Mouse (Mus musculus): Measurements from ENCODE around the gene Nme3. TPM values are rescaled to one million over a fixed set of nuclear protein-coding genes. Genes with fewer than 3 reads are reported as not detected.

The Nme3 gene
- polyA plus RNA-seq, 1 experiment from 2014 or later: 77.1 TPM

- H3K9me3 ChIP-seq (ENCODE audit: low read depth, low read length): no peaks in the 10 kb centered on the region
- H3K4me2 ChIP-seq: peak overlapping the region; percentile 67
- ATAC-seq (ENCODE audit: insufficient read depth): no peak
- 74% methylated on average over 10 of the region's 10 CpGs for WGBS
- H3K36me3 ChIP-seq (ENCODE audit: insufficient read depth): 0 out of 2 replicates have a peak, but pooled peaks cover 2% of the 10 kb centered on the region
- 0 out of 2 replicates have a peak, but pooled peaks cover 6% of the 10 kb centered on the region for H3K27me3 ChIP-seq (ENCODE audit: insufficient read depth, low read length)
- no peak for DNase-seq
- H3K4me3 ChIP-seq (ENCODE audit: low read depth, low read length): peak overlapping the region; percentile 60
- no peak for TF ChIP-seq CTCF (IDR thresholded peaks at IDR 0.05; ENCODE audit: low read depth)
- H3K4me1 ChIP-seq (ENCODE audit: insufficient read depth): 0 out of 2 replicates have a peak, but pooled peaks cover 7% of the 10 kb centered on the region
- no peak overlapping the region for H3K27ac ChIP-seq (ENCODE audit: low read depth)
- H3K9ac ChIP-seq: no peak overlapping the region
Measured at GRCm38 (mm10) chr17:24851381-24852125, 44.7 kb upstream of the Nme3 start.

DNA sequence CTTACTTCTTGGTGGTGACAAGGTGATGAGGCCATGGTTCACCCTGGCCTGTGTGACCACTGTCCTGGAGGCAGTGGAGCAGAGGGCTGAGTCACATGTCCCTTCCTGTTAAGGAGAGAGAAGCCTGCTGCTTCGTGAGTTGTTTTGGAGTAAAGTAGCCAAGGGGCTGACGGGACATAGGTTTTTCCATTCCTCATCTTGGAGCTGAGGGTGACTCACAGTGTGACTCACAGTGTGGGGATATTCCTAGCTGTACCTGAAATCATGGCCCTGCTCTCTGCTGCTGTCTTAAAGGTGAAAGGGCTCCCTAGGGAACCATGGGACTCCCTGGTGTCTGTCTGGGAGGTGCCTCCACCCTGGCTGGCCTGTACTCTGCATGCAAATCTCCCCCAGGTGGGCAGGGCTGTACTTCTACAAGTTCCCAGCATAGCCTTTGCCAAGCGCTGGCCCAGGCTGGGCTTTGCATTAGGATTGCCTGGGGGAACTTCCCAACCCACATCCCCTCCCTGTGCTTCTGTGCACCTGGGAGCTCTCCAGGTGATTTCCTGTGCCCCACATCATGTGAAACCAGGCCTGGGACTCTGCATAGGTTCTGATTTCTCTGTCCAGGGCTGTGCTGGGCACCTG lies 40.3 kb upstream of the Nme3 start:
- H3K9me3 ChIP-seq (ENCODE audit: low read depth, low read length): no peaks in the 10 kb centered on the region
- no peak overlapping the region for H3K4me2 ChIP-seq
- no peaks in the 10 kb centered on the region for H3K4me1 ChIP-seq (ENCODE audit: insufficient read depth)
- ATAC-seq (ENCODE audit: insufficient read depth): no peak
- no peak overlapping the region for H3K4me3 ChIP-seq (ENCODE audit: low read depth, low read length)
- H3K9ac ChIP-seq: no peak overlapping the region
- no peak overlapping the region for H3K27ac ChIP-seq (ENCODE audit: low read depth)
- no peak for DNase-seq
- H3K27me3 ChIP-seq (ENCODE audit: insufficient read depth, low read length): 0 out of 2 replicates have a peak, but pooled peaks cover 6% of the 10 kb centered on the region
- H3K36me3 ChIP-seq (ENCODE audit: insufficient read depth): 0 out of 2 replicates have a peak, but pooled peaks cover 3% of the 10 kb centered on the region
- no peak for TF ChIP-seq CTCF (IDR thresholded peaks at IDR 0.05; ENCODE audit: low read depth)
- 80% methylated on average over 3 of the region's 3 CpGs for whole genome bisulfite sequencing

GRCm38 (mm10) chr17:24856589-24856988 lies 39.7 kb upstream of the Nme3 start:
- TF ChIP-seq CTCF (IDR thresholded peaks at IDR 0.05; ENCODE audit: low read depth): no peak
- WGBS: 83% methylated on average over 13 of the region's 13 CpGs
- Histone ChIP-seq H3K9ac (no peak overlapping the region), H3K36me3 (ENCODE audit: insufficient read depth) (peaks cover 10% of the 10 kb centered on the region; the same call in 1 of the 2 replicates), H3K4me3 (ENCODE audit: low read depth, low read length) (no peak overlapping the region), H3K27me3 (ENCODE audit: insufficient read depth, low read length) (0 out of 2 replicates have a peak, but pooled peaks cover 1% of the 10 kb centered on the region), H3K9me3 (ENCODE audit: low read depth, low read length) (no peaks in the 10 kb centered on the region), H3K4me2 (no peak overlapping the region), H3K27ac (ENCODE audit: low read depth) (no peak overlapping the region), H3K4me1 (ENCODE audit: insufficient read depth) (no peaks in the 10 kb centered on the region)
- ATAC-seq (ENCODE audit: insufficient read depth) (no peak), DNase-seq (no peak)

DNA sequence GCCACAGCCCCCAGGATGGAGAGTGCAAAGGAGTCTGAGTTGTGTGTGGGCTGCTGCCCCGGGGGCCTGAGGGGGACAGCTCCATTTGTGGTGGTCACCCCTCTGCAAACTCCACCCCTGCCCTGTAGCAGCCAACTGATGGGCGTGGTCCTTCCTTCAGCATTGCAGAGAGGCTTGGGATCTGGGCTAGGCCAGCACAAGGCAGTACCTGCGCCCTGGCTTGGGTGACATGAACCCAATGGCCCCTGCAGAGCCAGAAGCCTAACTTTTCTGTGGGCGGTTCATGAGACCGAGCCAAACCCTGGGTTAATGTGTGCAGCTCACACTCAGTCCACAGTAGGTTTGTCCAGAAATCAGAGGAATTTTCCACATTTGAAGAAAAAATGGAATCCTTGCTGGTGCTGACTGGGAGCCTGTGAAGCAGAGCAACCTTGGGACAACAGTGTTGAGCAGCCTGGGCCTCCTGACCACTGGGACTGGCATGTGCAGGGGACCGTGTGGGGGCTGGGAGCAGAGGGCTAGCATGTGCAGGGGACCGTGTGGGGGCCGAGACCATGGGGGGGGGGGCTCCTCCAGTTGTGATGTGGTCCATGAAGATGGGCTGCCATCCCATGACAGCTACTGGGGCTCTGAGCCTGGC lies 38.3 kb upstream of the Nme3 start:
- 82% methylated on average over 8 of the region's 8 CpGs for WGBS
- Histone ChIP-seq H3K27ac (ENCODE audit: low read depth) (no peak overlapping the region), H3K27me3 (ENCODE audit: insufficient read depth, low read length) (no peaks in the 10 kb centered on the region), H3K4me3 (ENCODE audit: low read depth, low read length) (no peak overlapping the region), H3K4me2 (no peak overlapping the region), H3K9ac (no peak overlapping the region), H3K4me1 (ENCODE audit: insufficient read depth) (no peaks in the 10 kb centered on the region), H3K9me3 (ENCODE audit: low read depth, low read length) (no peaks in the 10 kb centered on the region), H3K36me3 (ENCODE audit: insufficient read depth) (peaks cover 14% of the 10 kb centered on the region; the same call in 1 of the 2 replicates)
- no peak for DNase-seq
- no peak for TF ChIP-seq CTCF (IDR thresholded peaks at IDR 0.05; ENCODE audit: low read depth)
- ATAC-seq (ENCODE audit: insufficient read depth): no peak

DNA sequence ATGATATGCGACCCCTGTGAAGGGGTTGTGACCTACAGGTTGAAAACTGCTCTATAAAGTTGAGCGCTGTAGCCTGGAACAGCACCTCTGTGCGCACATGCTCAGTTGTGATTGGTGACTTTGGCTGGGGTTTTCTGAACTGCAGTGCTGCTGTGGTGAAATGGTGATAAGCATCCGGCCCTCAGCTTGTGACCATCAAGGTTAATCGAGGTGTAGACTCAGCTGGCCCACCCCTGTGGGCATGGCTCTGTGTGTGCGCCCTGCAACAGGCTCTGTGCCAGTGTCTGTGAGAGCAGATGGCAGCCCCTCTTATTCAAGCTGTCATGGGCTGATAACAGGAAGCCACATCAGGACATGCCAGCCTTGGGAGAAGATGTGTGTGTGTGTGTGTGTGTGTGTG lies 37.3 kb upstream of the Nme3 start:
- H3K4me2 ChIP-seq: no peak overlapping the region
- DNase-seq (no peak), ATAC-seq (ENCODE audit: insufficient read depth) (no peak)
- peaks cover 15% of the 10 kb centered on the region; the same call in 1 of the 2 replicates for H3K36me3 ChIP-seq (ENCODE audit: insufficient read depth)
- no peak for TF ChIP-seq CTCF (IDR thresholded peaks at IDR 0.05; ENCODE audit: low read depth)
- H3K4me3 ChIP-seq (ENCODE audit: low read depth, low read length): no peak overlapping the region
- no peak overlapping the region for H3K27ac ChIP-seq (ENCODE audit: low read depth)
- H3K9ac ChIP-seq: no peak overlapping the region
- no peaks in the 10 kb centered on the region for H3K9me3 ChIP-seq (ENCODE audit: low read depth, low read length)
- no peaks in the 10 kb centered on the region for H3K4me1 ChIP-seq (ENCODE audit: insufficient read depth)
- no peaks in the 10 kb centered on the region for H3K27me3 ChIP-seq (ENCODE audit: insufficient read depth, low read length)
- 82% methylated on average over 6 of the region's 6 CpGs for WGBS

GRCm38 (mm10) chr17:24860076-24860475 lies 36.2 kb upstream of the Nme3 start:
- no peak overlapping the region for H3K4me3 ChIP-seq (ENCODE audit: low read depth, low read length)
- H3K27me3 ChIP-seq (ENCODE audit: insufficient read depth, low read length): no peaks in the 10 kb centered on the region
- no peak overlapping the region for H3K9ac ChIP-seq
- no peak for TF ChIP-seq CTCF (IDR thresholded peaks at IDR 0.05; ENCODE audit: low read depth)
- no peaks in the 10 kb centered on the region for H3K4me1 ChIP-seq (ENCODE audit: insufficient read depth)
- WGBS: 89% methylated on average over 8 of the region's 8 CpGs
- no peak for ATAC-seq (ENCODE audit: insufficient read depth)
- H3K4me2 ChIP-seq: no peak overlapping the region
- DNase-seq: no peak
- H3K9me3 ChIP-seq (ENCODE audit: low read depth, low read length): no peaks in the 10 kb centered on the region
- no peak overlapping the region for H3K27ac ChIP-seq (ENCODE audit: low read depth)
- peaks cover 15% of the 10 kb centered on the region; the same call in 1 of the 2 replicates for H3K36me3 ChIP-seq (ENCODE audit: insufficient read depth)

DNA sequence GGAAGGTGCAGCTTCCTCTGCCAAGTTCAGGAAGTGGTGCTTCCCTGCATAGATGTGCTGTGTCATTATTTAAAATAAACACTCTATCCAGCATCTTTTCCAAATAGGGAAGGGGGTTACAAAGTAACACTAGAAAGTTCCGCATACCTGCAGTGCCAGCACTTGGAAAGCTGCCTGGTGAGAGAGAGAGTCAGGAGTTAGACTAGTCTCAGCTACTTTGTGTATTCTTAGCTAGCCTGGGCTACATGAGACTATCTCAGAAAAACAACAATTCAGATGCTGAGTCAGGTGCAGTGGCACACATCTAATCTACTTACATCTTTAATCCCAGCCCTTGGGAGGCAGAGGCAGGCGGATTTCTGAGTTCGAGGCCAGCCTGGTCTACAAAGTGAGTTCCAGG lies 34.5 kb upstream of the Nme3 start:
- H3K9me3 ChIP-seq (ENCODE audit: low read depth, low read length): no peaks in the 10 kb centered on the region
- no peak for TF ChIP-seq CTCF (IDR thresholded peaks at IDR 0.05; ENCODE audit: low read depth)
- H3K27ac ChIP-seq (ENCODE audit: low read depth): no peak overlapping the region
- H3K36me3 ChIP-seq (ENCODE audit: insufficient read depth): peaks cover 15% of the 10 kb centered on the region; the same call in 1 of the 2 replicates
- WGBS: 94% methylated on average over 3 of the region's 3 CpGs
- H3K4me2 ChIP-seq: no peak overlapping the region
- no peaks in the 10 kb centered on the region for H3K4me1 ChIP-seq (ENCODE audit: insufficient read depth)
- H3K9ac ChIP-seq: no peak overlapping the region
- no peak overlapping the region for H3K4me3 ChIP-seq (ENCODE audit: low read depth, low read length)
- ATAC-seq (ENCODE audit: insufficient read depth) (no peak), DNase-seq (no peak)
- no peaks in the 10 kb centered on the region for H3K27me3 ChIP-seq (ENCODE audit: insufficient read depth, low read length)
